Mouse (Mus musculus): ENCODE results near the gene C2cd2l. TPM values are rescaled to one million over a fixed set of nuclear protein-coding genes. Genes with fewer than 3 reads are reported as not detected.
"Not testable (repeated sequence)": the region's sequence is repeated elsewhere in the genome, so short reads cannot be mapped to it uniquely, and the experiment has no call there.

C2cd2l gene
- 7.3 and 9.5 TPM in 2 replicates for polyA plus RNA-seq (2014; fragmentation: Nextera tagmentation; extraction: Ambion mirVana)

DNA sequence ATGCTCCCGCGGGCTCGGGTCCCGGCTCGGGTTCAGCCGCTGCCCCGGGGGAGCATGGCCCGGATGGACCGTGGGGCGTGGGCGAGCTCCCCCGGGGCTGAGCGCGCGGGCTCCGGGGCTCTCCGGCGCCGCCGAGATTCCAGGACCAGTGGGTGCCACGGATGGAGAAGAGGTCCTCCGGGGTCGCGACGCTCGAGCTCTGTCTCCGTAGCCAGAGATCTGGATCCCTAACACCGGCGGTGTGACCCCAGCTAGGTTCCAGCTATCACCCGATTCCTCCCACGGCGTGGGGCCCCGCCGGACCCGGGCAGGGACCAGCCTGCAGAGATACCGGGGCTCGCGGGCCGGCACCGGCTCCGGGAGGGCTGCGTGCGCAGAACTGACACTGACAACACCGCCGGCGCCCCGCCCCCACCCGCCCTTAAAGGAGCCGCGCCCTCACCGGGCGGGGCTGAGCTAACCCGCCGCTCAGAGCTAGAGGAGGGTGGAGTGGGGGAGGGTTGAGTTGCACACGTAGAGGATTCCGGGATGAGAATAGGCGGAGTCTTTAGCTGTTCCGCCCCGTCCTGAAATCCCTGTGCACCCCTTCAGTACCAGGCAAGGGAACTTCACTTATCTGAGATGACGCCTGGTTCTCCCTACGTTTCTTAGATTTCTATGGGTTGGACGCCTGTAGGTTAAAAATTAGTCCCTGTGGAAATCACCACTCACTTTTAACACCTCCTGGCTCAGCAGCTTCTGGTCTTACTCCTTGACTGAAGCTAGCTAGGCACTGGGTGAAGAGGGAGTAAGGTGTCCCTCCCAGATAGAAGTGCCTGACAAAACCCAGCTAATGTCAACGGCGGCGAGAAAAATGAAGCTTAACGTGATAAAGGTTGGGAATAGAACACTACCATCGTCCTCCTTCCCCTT is at the start of gene C2cd2l:
C2cd2l (minus strand) TSS at position 399 of the 912 bp plus-strand sequence.
- Histone ChIP-seq H3K27me3 (replicated peaks; ENCODE audit: control insufficient read depth, insufficient read depth, low read length) (no peaks in the 10 kb centered on the region), H3K4me1 (ENCODE audit: control insufficient read depth, insufficient read depth, low read length) (peaks cover 13% of the 10 kb centered on the region), H3K4me2 (ENCODE audit: low read depth, low read length) (peak within 1 kb of the TSS; percentile 96), H3K27ac (replicated peaks; ENCODE audit: low read depth, low read length) (peak within 1 kb of the TSS; percentile 70), H3K4me3 (ENCODE audit: low read depth, low read length) (peak within 1 kb of the TSS; percentile 92), H3K9ac (ENCODE audit: low read depth, low read length) (peak within 1 kb of the TSS; percentile 87), H3K36me3 (ENCODE audit: control insufficient read depth, insufficient read depth, low read length) (peaks cover 17% of the 10 kb centered on the region), H3K9me3 (ENCODE audit: control insufficient read depth, low read length) (no peaks in the 10 kb centered on the region)
- ATAC-seq (ENCODE audit: low read depth) = peak; percentile 98
- under 1% methylated on average over 40 of the region's 67 CpGs for WGBS
- DNase-seq (ENCODE audit: low spot score) = peak; percentile 99

DNA sequence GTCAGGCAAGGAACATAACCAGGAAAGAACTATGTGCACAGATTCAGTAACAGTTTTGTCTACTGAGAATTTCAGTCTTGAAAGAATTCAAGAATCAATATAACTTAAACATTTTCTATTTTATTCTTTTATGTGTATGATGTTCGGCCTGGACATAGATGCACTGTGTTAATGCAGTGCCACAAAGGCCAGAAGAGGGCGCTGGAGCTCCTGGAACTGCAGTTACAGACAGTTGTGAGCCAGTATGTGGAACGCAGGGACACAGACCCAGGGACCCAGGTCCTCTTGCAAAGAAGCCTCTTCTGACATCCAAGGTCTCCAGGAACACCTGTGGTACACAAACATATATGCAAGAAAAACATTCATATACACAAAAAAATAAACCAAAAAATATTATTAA is 44.4 kb upstream of the C2cd2l start:
- 61% methylated on average over 3 of the region's 3 CpGs for WGBS
- Histone ChIP-seq H3K36me3 (ENCODE audit: control insufficient read depth, insufficient read depth, low read length) (peaks cover 5% of the 10 kb centered on the region), H3K27me3 (replicated peaks; ENCODE audit: control insufficient read depth, insufficient read depth, low read length) (no peaks in the 10 kb centered on the region), H3K27ac (replicated peaks; ENCODE audit: low read depth, low read length) (no peak overlapping the region), H3K4me2 (ENCODE audit: low read depth, low read length) (no peak overlapping the region), H3K9me3 (ENCODE audit: control insufficient read depth, low read length) (no peaks in the 10 kb centered on the region), H3K9ac (ENCODE audit: low read depth, low read length) (no peak overlapping the region), H3K4me1 (ENCODE audit: control insufficient read depth, insufficient read depth, low read length) (peaks cover 5% of the 10 kb centered on the region; the same call in 1 of the 2 replicates), H3K4me3 (ENCODE audit: low read depth, low read length) (no peak overlapping the region)
- no peak for ATAC-seq (ENCODE audit: low read depth)
- no peak for DNase-seq (ENCODE audit: low spot score)

DNA sequence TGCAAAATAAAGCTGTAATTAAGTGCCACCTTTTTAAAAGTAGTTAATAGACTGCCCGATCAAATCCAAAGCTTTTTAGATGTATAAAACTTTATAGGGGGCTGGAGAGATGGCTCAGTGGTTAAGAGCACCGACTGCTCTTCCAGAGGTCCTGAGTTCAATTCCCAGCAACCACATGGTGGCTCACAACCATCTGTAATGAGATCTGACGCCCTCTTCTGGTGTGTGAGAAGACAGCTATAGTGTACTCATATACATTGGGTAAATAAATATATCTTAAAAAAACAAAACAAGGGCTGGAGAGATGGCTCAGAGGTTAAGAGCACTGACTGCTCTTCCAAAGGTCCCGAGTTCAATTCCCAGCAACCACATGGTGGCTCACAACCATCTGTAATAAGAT is 41.8 kb upstream of the C2cd2l start:
- WGBS = 48% methylated on average over 4 of the region's 4 CpGs
- Histone ChIP-seq H3K4me2 (ENCODE audit: low read depth, low read length) (peak overlapping the region; percentile 59), H3K9ac (ENCODE audit: low read depth, low read length) (peak overlapping the region; percentile 90), H3K27ac (replicated peaks; ENCODE audit: low read depth, low read length) (peak overlapping the region; percentile 61), H3K36me3 (ENCODE audit: control insufficient read depth, insufficient read depth, low read length) (peaks cover 23% of the 10 kb centered on the region), H3K4me3 (ENCODE audit: low read depth, low read length) (peak overlapping the region; percentile 91)
- not testable (repeated sequence) for H3K4me1 ChIP-seq (ENCODE audit: control insufficient read depth, insufficient read depth, low read length); H3K27me3 ChIP-seq (replicated peaks; ENCODE audit: control insufficient read depth, insufficient read depth, low read length); H3K9me3 ChIP-seq (ENCODE audit: control insufficient read depth, low read length); ATAC-seq (ENCODE audit: low read depth); DNase-seq (ENCODE audit: low spot score)

DNA sequence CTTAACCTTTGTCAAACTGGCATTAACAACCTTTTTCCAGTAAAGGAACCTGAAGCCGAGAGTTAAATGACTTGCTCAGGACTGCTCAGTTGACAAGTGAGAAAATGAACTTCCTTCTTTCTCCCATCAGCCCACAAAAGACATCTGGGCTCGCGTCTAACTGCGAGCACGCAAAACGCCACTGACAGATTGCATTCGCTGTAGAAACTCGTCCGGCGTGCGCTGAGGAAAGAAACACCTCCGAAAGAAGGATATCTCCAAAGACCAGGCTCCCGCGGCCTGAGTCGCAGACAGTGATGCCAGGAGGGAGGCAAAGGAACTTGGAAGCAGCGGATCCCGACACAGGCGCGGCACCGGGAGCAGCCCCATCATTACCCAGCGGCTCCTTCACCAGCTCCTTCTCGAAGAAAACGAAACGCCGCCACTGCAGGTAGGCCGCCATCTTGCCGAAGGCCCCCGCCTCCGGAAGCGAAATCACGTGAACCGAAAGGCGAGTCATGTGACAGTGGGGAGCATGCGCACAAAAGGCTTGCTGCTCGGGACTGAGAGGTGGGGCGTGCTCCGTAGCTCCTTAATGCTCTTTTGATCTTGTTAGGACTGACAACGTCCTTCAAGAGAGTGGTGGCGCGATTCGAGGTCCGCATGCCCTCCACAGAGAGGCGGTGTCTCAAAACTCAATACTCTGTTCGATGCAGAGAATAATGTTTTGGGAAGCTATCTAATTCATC is 41.3 kb upstream of the C2cd2l start, which contains the start of gene Vps11:
Vps11 (minus strand) TSS at position 481 of the 728 bp plus-strand sequence.
- H3K9ac ChIP-seq (ENCODE audit: low read depth, low read length) = peak within 1 kb of the TSS; percentile 90
- no peaks in the 10 kb centered on the region for H3K9me3 ChIP-seq (ENCODE audit: control insufficient read depth, low read length)
- peak within 1 kb of the TSS; percentile 91 for H3K4me3 ChIP-seq (ENCODE audit: low read depth, low read length)
- H3K4me2 ChIP-seq (ENCODE audit: low read depth, low read length) = peak within 1 kb of the TSS; percentile 59
- H3K4me1 ChIP-seq (ENCODE audit: control insufficient read depth, insufficient read depth, low read length) = peaks cover 5% of the 10 kb centered on the region; the same call in 1 of the 2 replicates
- H3K27me3 ChIP-seq (replicated peaks; ENCODE audit: control insufficient read depth, insufficient read depth, low read length) = no peaks in the 10 kb centered on the region
- H3K27ac ChIP-seq (replicated peaks; ENCODE audit: low read depth, low read length) = peak within 1 kb of the TSS; percentile 73
- peak; percentile 98 for DNase-seq (ENCODE audit: low spot score)
- under 1% methylated on average over 41 of the region's 44 CpGs for WGBS
- peak; percentile 94 for ATAC-seq (ENCODE audit: low read depth)
- H3K36me3 ChIP-seq (ENCODE audit: control insufficient read depth, insufficient read depth, low read length) = peaks cover 29% of the 10 kb centered on the region

DNA sequence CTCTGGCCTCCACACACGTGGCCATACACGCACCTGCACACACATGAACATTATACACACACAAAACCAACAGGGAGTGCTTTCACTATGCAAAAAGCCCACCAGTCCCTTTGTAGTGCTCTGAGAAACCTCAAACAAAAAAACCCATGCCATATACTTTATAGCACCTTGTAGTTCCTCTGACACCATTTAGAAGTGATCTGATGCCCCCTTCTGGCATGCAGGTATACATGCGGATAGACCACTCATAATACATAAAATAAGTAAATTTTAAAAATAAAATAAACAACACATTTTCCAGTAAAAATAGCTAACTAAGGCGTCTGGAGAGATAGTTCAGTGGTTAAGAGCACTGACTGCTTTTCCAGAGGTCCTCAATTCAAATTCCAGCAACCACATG is 37.1 kb upstream of the C2cd2l start:
- ATAC-seq (ENCODE audit: low read depth) (no peak), DNase-seq (ENCODE audit: low spot score) (peak; percentile 66)
- peaks cover 70% of the 10 kb centered on the region for H3K36me3 ChIP-seq (ENCODE audit: control insufficient read depth, insufficient read depth, low read length)
- no peak overlapping the region for H3K4me3 ChIP-seq (ENCODE audit: low read depth, low read length)
- H3K9ac ChIP-seq (ENCODE audit: low read depth, low read length) = no peak overlapping the region
- H3K27ac ChIP-seq (replicated peaks; ENCODE audit: low read depth, low read length) = no peak overlapping the region
- WGBS = 82% methylated on average over 4 of the region's 4 CpGs
- peaks cover 5% of the 10 kb centered on the region; the same call in 1 of the 2 replicates for H3K4me1 ChIP-seq (ENCODE audit: control insufficient read depth, insufficient read depth, low read length)
- no peak overlapping the region for H3K4me2 ChIP-seq (ENCODE audit: low read depth, low read length)
- no peaks in the 10 kb centered on the region for H3K27me3 ChIP-seq (replicated peaks; ENCODE audit: control insufficient read depth, insufficient read depth, low read length)
- H3K9me3 ChIP-seq (ENCODE audit: control insufficient read depth, low read length) = no peaks in the 10 kb centered on the region

DNA sequence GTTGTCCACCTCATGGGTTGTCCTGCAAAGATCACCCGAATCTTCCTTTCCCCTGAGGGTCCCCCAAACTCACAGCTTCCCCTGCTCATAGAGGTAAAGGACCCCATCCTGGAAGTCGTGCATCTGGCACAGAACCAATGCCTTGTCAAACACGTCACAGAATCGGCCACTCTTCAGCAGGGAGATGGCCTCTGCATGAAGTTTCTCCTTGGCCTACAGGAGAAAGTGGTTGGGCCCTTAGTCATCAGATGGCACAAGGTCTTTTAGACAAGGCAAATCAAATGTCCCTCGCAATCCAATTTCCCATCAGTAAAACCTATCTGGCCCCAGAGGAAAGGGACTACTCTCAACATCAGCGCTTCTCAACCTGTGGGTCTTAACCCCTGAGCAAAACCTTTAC is 33.1 kb upstream of the C2cd2l start:
- no peaks in the 10 kb centered on the region for H3K27me3 ChIP-seq (replicated peaks; ENCODE audit: control insufficient read depth, insufficient read depth, low read length)
- ATAC-seq (ENCODE audit: low read depth) = no peak
- H3K4me3 ChIP-seq (ENCODE audit: low read depth, low read length) = no peak overlapping the region
- H3K4me1 ChIP-seq (ENCODE audit: control insufficient read depth, insufficient read depth, low read length) = no peaks in the 10 kb centered on the region
- H3K9ac ChIP-seq (ENCODE audit: low read depth, low read length) = no peak overlapping the region
- no peak overlapping the region for H3K4me2 ChIP-seq (ENCODE audit: low read depth, low read length)
- no peaks in the 10 kb centered on the region for H3K9me3 ChIP-seq (ENCODE audit: control insufficient read depth, low read length)
- WGBS = 96% methylated on average over 6 of the region's 6 CpGs
- no peak for DNase-seq (ENCODE audit: low spot score)
- H3K27ac ChIP-seq (replicated peaks; ENCODE audit: low read depth, low read length) = no peak overlapping the region
- H3K36me3 ChIP-seq (ENCODE audit: control insufficient read depth, insufficient read depth, low read length) = peaks cover 93% of the 10 kb centered on the region

DNA sequence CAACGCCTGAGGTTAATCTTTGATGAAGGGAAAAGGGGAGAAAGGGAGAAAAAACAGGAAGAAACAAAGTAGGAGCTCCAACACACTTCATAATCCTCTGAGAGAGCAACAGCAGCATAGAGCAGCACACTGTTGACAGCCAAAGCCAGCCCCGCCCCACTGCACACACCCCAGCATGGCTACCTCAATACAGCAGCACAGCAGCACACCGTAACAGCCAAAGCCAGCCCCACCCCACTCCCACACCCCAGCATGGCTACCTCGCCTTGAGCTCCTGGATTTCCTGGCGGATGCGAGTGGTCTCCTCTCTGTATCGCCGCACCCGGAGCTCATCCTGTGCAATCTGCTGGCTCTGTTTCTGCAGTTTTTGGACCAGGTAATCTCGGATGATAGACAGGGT is 32.3 kb upstream of the C2cd2l start:
- Histone ChIP-seq H3K27ac (replicated peaks; ENCODE audit: low read depth, low read length) (no peak overlapping the region), H3K9me3 (ENCODE audit: control insufficient read depth, low read length) (no peaks in the 10 kb centered on the region), H3K36me3 (ENCODE audit: control insufficient read depth, insufficient read depth, low read length) (peaks cover 97% of the 10 kb centered on the region), H3K27me3 (replicated peaks; ENCODE audit: control insufficient read depth, insufficient read depth, low read length) (no peaks in the 10 kb centered on the region), H3K4me1 (ENCODE audit: control insufficient read depth, insufficient read depth, low read length) (no peaks in the 10 kb centered on the region), H3K4me2 (ENCODE audit: low read depth, low read length) (no peak overlapping the region), H3K4me3 (ENCODE audit: low read depth, low read length) (no peak overlapping the region), H3K9ac (ENCODE audit: low read depth, low read length) (no peak overlapping the region)
- 94% methylated on average over 9 of the region's 10 CpGs for WGBS
- DNase-seq (ENCODE audit: low spot score) = no peak
- no peak for ATAC-seq (ENCODE audit: low read depth)

DNA sequence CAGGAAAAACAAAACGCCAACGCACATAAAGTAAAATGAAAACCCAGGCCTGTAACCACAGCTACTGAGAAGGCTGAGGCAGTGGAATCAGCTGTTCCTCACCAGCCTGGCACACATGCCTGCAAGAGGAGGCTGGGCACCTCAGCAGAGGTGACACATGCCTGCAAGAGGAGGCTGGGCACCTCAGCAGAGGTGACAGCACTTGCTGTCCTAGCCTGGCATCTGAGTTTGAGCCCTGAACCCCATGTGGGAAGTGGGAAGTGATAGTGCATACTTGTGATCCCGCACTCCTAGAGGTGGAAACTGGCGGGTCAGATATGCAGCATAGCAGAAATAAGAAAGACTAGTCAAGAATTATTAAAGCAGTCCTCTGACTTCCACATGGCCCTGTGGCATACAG is 31.3 kb upstream of the C2cd2l start:
- DNase-seq (ENCODE audit: low spot score) = no peak
- Histone ChIP-seq H3K27me3 (replicated peaks; ENCODE audit: control insufficient read depth, insufficient read depth, low read length) (no peaks in the 10 kb centered on the region), H3K9ac (ENCODE audit: low read depth, low read length) (no peak overlapping the region), H3K4me3 (ENCODE audit: low read depth, low read length) (no peak overlapping the region), H3K27ac (replicated peaks; ENCODE audit: low read depth, low read length) (no peak overlapping the region), H3K4me1 (ENCODE audit: control insufficient read depth, insufficient read depth, low read length) (no peaks in the 10 kb centered on the region), H3K9me3 (ENCODE audit: control insufficient read depth, low read length) (no peaks in the 10 kb centered on the region), H3K4me2 (ENCODE audit: low read depth, low read length) (no peak overlapping the region), H3K36me3 (ENCODE audit: control insufficient read depth, insufficient read depth, low read length) (peaks cover 97% of the 10 kb centered on the region)
- no peak for ATAC-seq (ENCODE audit: low read depth)
- 91% methylated on average over 4 of the region's 4 CpGs for WGBS

Data from embryonic facial prominence, embryonic 14.5 days (tissue).